Mouse (Mus musculus): ENCODE results near the gene Armc5. TPM values are rescaled to one million over a fixed set of nuclear protein-coding genes. Genes with fewer than 3 reads are reported as not detected.

Gene Armc5
- total RNA-seq (2021) = 10 to 100 TPM; 12.3 to 13.6 TPM
- long read RNA-seq, experiment 1, transcript Armc5-201 (6 exons, 3,834 nt) = major isoform, 20 of 25 reads
- long read RNA-seq, experiment 1, partial matches to known transcripts = 2 of 25 reads
- long read RNA-seq, experiment 1, other reads (novel, unspliced or antisense) = 3 of 25 reads
- long read RNA-seq, experiment 2, transcript Armc5-201 (6 exons, 3,834 nt) = major isoform, 22 of 29 reads
- long read RNA-seq, experiment 2, partial matches to known transcripts = 3 of 29 reads
- long read RNA-seq, experiment 2, other reads (novel, unspliced or antisense) = 4 of 29 reads

DNA sequence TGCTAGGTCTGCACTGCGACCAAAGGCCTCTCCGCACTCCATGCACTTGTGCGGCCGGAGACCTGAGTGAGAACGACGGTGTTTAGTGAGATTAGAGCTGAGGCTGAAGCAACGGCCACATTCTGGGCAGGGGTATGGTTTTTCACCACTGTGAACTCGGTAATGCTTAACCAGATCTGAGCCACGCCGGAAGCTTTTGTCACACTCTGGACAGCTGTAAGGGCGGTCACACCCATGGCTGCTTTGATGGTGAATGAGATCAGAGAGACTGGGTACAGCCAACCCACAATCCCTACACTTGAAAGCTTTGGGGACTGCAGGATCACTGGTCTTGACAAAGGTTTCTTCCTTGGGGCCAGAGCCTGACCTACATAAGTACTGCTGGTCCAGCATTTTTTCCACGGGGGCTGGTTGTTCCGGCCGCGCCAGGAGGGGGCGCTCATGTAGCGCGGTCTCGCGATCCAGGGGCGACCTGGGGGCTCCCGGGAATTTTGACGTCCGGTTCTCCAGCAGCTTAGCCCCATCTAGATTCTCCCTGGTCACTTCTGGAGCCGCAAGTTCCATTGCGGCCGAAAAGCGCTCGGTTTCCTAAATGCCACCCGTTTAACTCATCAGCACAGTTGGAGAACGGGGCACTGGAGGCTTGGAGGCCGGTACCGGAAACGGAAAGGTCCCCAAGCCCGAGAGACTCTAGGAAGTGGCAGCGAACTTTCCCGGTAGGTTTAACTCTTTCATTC, at the start of gene Armc5:
Armc5 (plus strand) TSS at position 487 of the 737 bp plus-strand sequence.
- TF ChIP-seq CTCF (IDR thresholded peaks at IDR 0.05) = peak; percentile 92
- peak within 1 kb of the TSS; percentile 77 for H3K4me3 ChIP-seq
- peak; percentile 80 to 88 for DNase-seq (ENCODE audit: extremely low spot score in 1 of 2, low spot score in 2 of 2)
- intact Hi-C loops (cut with DNase I) = loop anchor here (5.0 kb wide), 2 partner anchors 60 to 455 kb away; partner anchors contain the start of gene BC017158
- H3K27ac ChIP-seq = peak within 1 kb of the TSS; percentile 97

DNA sequence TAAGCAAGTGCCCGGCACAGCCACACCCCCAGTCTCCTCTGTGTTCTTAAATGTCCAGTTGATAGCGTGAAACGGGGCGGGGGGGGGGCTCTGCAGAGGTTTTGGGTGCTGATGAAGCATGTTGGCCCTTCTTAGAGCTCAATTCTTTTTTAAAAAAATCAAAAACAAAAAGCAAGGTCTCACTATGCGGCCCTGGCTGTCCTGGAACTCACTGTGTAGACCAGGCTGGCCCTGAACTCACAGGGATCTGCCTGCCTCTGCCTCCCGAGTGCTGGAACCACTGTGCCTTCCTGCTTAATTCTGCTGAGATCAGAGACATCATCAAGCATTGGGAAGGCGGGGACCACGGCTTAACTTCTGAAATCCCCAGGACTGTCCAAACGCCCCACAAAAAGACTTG, 35.5 kb upstream of the Armc5 start:
- Histone ChIP-seq H3K4me3 (no peak overlapping the region), H3K27ac (no peak overlapping the region)
- TF ChIP-seq CTCF (IDR thresholded peaks at IDR 0.05) = no peak
- DNase-seq (ENCODE audit: extremely low spot score in 1 of 2, low spot score in 2 of 2) = no peak
- intact Hi-C loops (cut with DNase I) = no loop called here

DNA sequence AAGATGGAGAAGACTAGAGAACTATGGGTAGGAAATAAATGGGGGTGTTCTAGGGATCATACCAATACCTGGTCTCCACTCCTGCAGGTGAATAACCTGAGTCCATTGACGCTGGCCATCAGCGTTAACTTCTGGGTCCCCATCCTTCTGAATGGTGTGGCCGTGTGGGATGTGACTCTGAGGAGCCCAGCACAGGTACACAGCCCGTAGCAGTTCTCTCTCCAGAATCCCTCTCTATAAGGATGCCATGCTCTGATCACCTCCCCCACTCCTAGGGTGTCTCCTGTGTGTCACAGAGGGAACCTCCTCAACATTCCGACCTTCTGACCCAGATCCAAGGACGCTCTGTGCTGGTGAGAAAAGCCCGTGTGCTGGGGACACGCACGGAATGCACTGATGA, 34.1 kb upstream of the Armc5 start:
- TF ChIP-seq CTCF (IDR thresholded peaks at IDR 0.05) = no peak
- Histone ChIP-seq H3K27ac (no peak overlapping the region), H3K4me3 (no peak overlapping the region)
- no peak for DNase-seq (ENCODE audit: extremely low spot score in 1 of 2, low spot score in 2 of 2)
- intact Hi-C loops (cut with DNase I) = no loop called here

DNA sequence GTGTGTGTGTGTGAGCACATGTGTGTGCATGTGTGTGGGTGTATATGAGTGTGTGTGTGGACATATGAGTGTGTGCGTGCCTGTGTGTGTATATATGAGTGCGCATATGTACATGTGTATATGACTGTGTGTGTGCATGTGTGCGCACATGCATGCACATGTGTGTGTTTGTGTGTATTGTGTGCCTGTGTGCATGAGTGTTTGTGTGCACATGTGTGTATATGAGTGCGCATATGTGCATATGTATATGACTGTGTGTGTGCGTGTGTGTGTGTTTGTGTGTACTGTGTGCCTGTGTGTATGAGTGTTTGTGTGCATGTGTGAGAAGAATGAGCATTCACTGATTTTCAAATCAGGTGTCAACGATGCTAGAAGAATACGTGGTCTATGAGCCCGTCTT, 33.0 kb upstream of the Armc5 start:
- intact Hi-C loops (cut with DNase I) = no loop called here
- H3K4me3 ChIP-seq = no peak overlapping the region
- H3K27ac ChIP-seq = no peak overlapping the region
- DNase-seq (ENCODE audit: extremely low spot score in 1 of 2, low spot score in 2 of 2) = no peak
- TF ChIP-seq CTCF (IDR thresholded peaks at IDR 0.05) = no peak

DNA sequence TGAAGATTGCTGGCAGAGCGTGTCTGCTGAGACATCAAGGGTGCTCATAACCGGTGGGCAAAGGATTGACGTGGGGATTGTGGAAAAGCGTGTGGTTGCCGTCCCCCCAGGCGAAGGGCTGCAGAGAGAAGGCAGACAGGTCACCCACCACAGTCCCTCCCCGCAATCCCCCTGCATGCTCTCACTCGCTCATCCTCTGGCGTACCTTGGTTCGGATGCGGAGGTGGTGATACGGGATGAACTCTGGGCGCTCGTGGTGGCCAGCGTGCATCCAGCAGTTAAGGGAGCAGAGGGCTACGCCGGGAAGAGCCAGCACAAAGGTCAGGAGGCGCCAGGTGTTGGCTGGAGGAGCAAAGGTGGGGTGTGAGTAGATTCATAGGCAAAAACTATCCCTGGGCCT, 31.4 kb upstream of the Armc5 start:
- Histone ChIP-seq H3K4me3 (no peak overlapping the region), H3K27ac (no peak overlapping the region)
- intact Hi-C loops (cut with DNase I) = no loop called here
- no peak for DNase-seq (ENCODE audit: extremely low spot score in 1 of 2, low spot score in 2 of 2)
- TF ChIP-seq CTCF (IDR thresholded peaks at IDR 0.05) = no peak

DNA sequence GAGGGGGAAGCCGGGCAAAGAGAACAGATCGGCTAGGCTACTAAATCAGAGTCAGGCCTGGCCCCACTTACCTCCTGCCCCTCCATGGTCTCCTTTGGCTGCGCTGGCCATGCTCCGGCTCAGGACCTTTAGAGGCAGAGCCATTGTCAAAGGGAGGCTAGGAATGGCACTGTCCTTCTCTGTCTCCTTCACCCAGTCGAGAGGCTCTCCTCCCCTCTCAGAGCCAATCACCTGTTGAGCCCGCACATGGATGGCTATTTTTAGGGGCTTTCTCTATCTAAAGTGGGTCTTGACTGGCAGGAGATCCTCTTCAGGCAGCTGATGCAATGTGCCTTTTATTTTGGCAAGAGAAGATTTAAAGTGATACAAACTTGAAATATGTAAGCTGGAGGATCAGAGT, 31.0 kb upstream of the Armc5 start, which contains the start of gene Cox6a2:
Cox6a2 (minus strand) TSS at position 236 of the 400 bp plus-strand sequence.
- no peak within 1 kb of the TSS for H3K4me3 ChIP-seq
- intact Hi-C loops (cut with DNase I) = no loop called here
- no peak for TF ChIP-seq CTCF (IDR thresholded peaks at IDR 0.05)
- H3K27ac ChIP-seq = no peak within 1 kb of the TSS
- DNase-seq (ENCODE audit: extremely low spot score in 1 of 2, low spot score in 2 of 2) = no peak

DNA sequence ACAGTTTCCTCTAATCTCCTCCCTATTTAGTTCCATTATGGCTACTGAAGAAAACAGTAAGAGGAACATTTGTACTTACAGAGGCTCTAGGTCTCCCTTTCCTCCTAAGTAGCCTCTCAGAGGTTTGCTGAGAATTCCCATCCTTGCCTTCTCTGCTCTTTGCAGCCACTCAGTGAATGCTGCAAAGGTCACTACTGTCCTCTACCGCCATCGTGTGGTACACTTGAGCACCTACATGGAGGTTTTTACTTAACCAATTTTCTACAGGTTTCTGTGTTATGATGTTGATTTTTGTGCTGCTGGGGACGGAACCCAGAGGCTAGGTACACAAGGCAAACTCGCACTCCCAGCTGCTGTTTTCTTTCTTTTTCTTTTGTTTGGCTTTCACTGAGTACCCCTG, 29.0 kb upstream of the Armc5 start:
- peak; percentile 52 to 55 for DNase-seq (ENCODE audit: extremely low spot score in 1 of 2, low spot score in 2 of 2)
- intact Hi-C loops (cut with DNase I) = loop anchor here (2.0 kb wide), 2 partner anchors 109 to 215 kb away; partner anchors contain the start of gene Pycard

DNA sequence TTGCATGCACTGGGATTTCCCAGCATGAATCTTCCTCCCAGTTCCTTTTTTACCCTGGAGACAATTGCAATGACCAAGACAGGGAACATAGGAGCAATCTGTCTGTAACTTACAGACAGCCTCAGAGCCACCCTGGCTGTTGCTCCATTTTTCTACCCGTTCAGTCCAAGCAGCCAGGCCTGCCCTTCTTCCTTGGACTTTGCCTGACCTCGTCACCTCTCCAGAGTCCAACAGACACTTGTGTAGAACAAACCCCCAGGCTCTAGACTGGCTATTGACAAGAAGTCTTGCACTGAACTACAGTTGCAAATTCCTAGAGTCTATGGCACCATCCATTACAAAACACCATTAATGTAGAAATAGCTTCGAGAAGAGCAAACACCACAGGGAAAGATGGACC, 27.3 kb upstream of the Armc5 start:
- intact Hi-C loops (cut with DNase I) = loop anchor here (2.0 kb wide), 2 partner anchors 111 to 217 kb away; partner anchors contain the start of gene Pycard
- no peak for DNase-seq (ENCODE audit: extremely low spot score in 1 of 2, low spot score in 2 of 2)
- H3K4me3 ChIP-seq = no peak overlapping the region
- TF ChIP-seq CTCF (IDR thresholded peaks at IDR 0.05) = no peak
- H3K27ac ChIP-seq = no peak overlapping the region

More for the DNA sequence above, 29.0 kb upstream of the Armc5 start:
- TF ChIP-seq CTCF (IDR thresholded peaks at IDR 0.05) = peak; percentile 95
- no peak overlapping the region for H3K4me3 ChIP-seq
- no peak overlapping the region for H3K27ac ChIP-seq

DNA sequence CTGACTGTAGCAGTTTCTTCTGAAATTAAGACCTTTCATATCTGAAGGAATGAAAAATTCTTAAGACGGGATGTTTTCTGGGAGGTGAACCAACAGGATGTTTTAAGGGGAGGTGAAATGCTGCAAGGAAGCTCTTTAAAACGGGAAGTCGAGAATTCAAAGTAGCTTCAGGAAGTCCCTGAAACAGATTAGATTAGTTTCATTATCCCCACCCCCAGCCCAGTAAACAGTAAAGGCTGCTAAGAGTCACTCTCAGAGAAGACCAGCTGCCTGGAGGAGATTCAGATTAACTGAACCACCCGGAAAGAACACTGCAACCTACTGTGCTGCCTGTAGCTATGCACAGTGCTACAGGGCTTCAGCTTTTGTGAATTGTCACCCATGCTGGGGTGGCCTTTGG, 17.2 kb upstream of the Armc5 start:
- peak overlapping the region; percentile 72; the same call in 1 of the 2 replicates for H3K27ac ChIP-seq
- no peak for TF ChIP-seq CTCF (IDR thresholded peaks at IDR 0.05)
- intact Hi-C loops (cut with DNase I) = no loop called here
- no peak overlapping the region for H3K4me3 ChIP-seq
- no peak for DNase-seq (ENCODE audit: extremely low spot score in 1 of 2, low spot score in 2 of 2)

DNA sequence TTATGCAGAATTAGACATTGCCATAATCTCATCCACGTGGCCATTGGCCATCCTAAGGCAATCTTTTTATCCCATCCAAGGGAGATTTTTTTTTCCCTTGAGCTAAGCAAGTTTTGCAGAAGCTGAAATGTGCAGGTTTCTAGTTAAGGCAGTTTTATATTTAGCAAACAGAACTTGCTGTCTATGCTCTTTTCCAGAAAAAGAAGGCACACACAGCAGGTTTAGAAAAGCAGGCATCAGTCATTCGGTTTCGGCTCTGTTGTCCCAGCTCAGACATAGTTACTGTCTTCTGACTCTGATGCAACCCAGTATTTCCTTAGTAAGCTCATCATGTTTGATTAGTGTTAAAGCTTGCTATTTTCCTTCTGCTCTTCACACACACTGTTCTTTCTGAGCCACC, 16.2 kb upstream of the Armc5 start:
- no peak overlapping the region for H3K4me3 ChIP-seq
- intact Hi-C loops (cut with DNase I) = no loop called here
- TF ChIP-seq CTCF (IDR thresholded peaks at IDR 0.05) = no peak
- no peak for DNase-seq (ENCODE audit: extremely low spot score in 1 of 2, low spot score in 2 of 2)
- peak overlapping the region; percentile 72 for H3K27ac ChIP-seq

DNA sequence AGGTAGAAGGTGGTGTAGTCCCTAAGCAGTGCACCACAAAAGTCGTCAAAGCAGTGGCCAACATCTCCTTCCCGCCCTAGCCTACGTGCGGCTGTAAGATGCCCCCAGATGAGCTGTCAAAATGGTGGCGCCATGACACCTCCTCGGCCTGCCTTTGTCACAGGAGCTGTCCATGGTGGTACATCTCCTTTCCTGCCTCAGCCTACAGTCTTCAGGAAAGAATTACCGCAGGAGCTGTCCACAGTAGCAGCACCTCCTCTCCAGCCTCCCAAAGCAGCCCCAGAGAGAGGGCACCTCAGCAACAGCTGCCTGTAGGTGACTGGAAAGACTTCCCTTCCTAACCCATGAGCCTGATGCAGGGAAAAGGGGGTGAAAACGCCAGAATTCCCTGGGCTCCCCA, 5.4 kb upstream of the Armc5 start:
- intact Hi-C loops (cut with DNase I) = no loop called here

DNA sequence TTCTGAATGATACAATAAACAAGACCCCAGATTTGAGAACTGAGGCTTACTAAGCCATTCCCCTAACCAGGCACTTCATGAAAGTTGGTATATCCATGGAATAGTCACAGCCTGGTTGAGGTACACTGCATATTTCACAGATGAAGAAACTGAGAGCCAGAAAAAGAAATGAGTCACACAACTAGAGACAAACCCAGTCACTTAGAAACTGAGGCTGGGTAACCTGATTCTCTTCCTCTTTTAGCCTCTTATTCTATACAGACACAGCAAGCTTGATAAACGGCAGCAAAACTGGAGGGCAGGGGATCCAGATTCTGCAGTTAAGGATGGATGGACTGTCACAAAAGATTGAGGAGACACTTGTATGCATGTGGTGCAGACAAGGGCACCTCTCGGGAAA, 2.3 kb upstream of the Armc5 start:
- intact Hi-C loops (cut with DNase I) = loop anchor here (5.0 kb wide), 2 partner anchors 63 to 458 kb away; partner anchors contain the start of gene BC017158
- Histone ChIP-seq H3K27ac (no peak overlapping the region), H3K4me3 (no peak overlapping the region)
- no peak for DNase-seq (ENCODE audit: extremely low spot score in 1 of 2, low spot score in 2 of 2)
- TF ChIP-seq CTCF (IDR thresholded peaks at IDR 0.05) = no peak

More for the DNA sequence above, 5.4 kb upstream of the Armc5 start:
- H3K4me3 ChIP-seq = no peak overlapping the region
- no peak for TF ChIP-seq CTCF (IDR thresholded peaks at IDR 0.05)
- no peak for DNase-seq (ENCODE audit: extremely low spot score in 1 of 2, low spot score in 2 of 2)
- no peak overlapping the region for H3K27ac ChIP-seq
